ENCODE assay signal across 10 mouse cellular contexts in genomic region chr14:75052451-75052850, GRCm38 (mm10). TPM values are rescaled to one million over a fixed set of nuclear protein-coding genes. Genes with fewer than 3 reads are reported as not detected.
DNase-seq lines count a peak whose midpoint lies in the region; ATAC-seq and TF ChIP-seq lines count a peak whose summit lies in the region.
"Had no signal": no experiment of that assay in that cellular context is flagged by ENCODE, and none has a peak within 500 bp of the region (broad histone marks: within the 10 kb centered on the region; RNA-seq: fewer than 3 reads in every experiment).

No protein-coding gene starts in this region.

- no peak overlapping the region for H3K27ac ChIP-seq in left cerebral cortex, adult 2 months
- H3K27ac ChIP-seq in CH12.LX (ENCODE audit: insufficient read depth, low read depth): no peak overlapping the region
- H3K27ac ChIP-seq: forebrain, embryonic 12.5 days had no signal

- no peak overlapping the region for H3K4me2 ChIP-seq in CH12.LX (ENCODE audit: insufficient read depth, low read depth, poor library complexity, severe bottlenecking)
- H3K4me2 ChIP-seq: forebrain, embryonic 12.5 days had no signal

- TF ChIP-seq CTCF in left cerebral cortex, adult 2 months (IDR thresholded peaks at IDR 0.05): peak; percentile 32
- TF ChIP-seq CTCF in CH12.LX (conservative IDR thresholded peaks at IDR 0.05 in 1 of 2, IDR thresholded peaks at IDR 0.05 in 1 of 2; ENCODE audit: low read depth in 2 of 2, low read length in 2 of 2): peak; percentile 50 to 65

- DNase-seq in left cerebral cortex, adult 2 months (ENCODE audit: extremely low spot score in 1 of 2, low spot score in 2 of 2): no peak
- no peak for DNase-seq in left cerebral cortex, postnatal 36 days (ENCODE audit: low spot score in 2 of 2)
- peak; percentile 62 for DNase-seq in 416B (ENCODE audit: low read depth)
- no peak for DNase-seq in CH12.LX (ENCODE audit: extremely low read depth)
- DNase-seq in urinary bladder, adult 18-20 months (ENCODE audit: low spot score in 2 of 2): no peak
- DNase-seq in kidney, postnatal 10 days: no peak
- DNase-seq: gastrocnemius, postnatal 25 days; heart, postnatal 14 days had no signal

- TF ChIP-seq POLR2A in CH12.LX (IDR thresholded peaks at IDR 0.05; ENCODE audit: low read depth, low read length): no peak

- H3K36me3 ChIP-seq in CH12.LX (replicated peaks in 1 of 2; ENCODE audit: control insufficient read depth in 1 of 2, insufficient read depth in 1 of 2, low read length in 1 of 2): peaks cover 52 to 75% of the 10 kb centered on the region in 2 experiments
- H3K36me3 ChIP-seq: forebrain, embryonic 12.5 days had no signal

- peak; percentile 28; the same call in 1 of the 2 replicates for ATAC-seq in granulocyte monocyte progenitor cell, adult 5-6 weeks (replicated peaks; ENCODE audit: poor library complexity, severe bottlenecking)

- H3K9ac ChIP-seq in CH12.LX (ENCODE audit: insufficient read depth, low read depth): no peak overlapping the region
- H3K9ac ChIP-seq: forebrain, embryonic 12.5 days had no signal

- H3K4me1 ChIP-seq in CH12.LX (ENCODE audit: control insufficient read depth in 1 of 2, insufficient read depth in 2 of 2): peaks cover 18 to 42% of the 10 kb centered on the region in 2 experiments
- H3K4me1 ChIP-seq: forebrain, embryonic 12.5 days had no signal

- H3K4me3 ChIP-seq in left cerebral cortex, adult 2 months: no peak overlapping the region
- no peak overlapping the region for H3K4me3 ChIP-seq in CH12.LX (replicated peaks in 1 of 3; ENCODE audit: low read depth in 2 of 3, low read length in 2 of 3, poor library complexity in 1 of 3)
- H3K4me3 ChIP-seq: forebrain, embryonic 12.5 days had no signal

- H3K27me3 ChIP-seq in CH12.LX (replicated peaks): no peaks in the 10 kb centered on the region
- H3K27me3 ChIP-seq: forebrain, embryonic 12.5 days had no signal

- H3K9me3 ChIP-seq in CH12.LX (replicated peaks; ENCODE audit: low read length): no peaks in the 10 kb centered on the region
- H3K9me3 ChIP-seq: forebrain, embryonic 12.5 days had no signal

- dilution Hi-C loops in CH12.LX (cut with MboI; ENCODE audit: extremely low pct_ligation_motif_present, extremely low pct_unique_long_range_greater_than_20kb, low sequenced_read_pairs): no loop called here

- H3K79me2 ChIP-seq in CH12.LX (replicated peaks; ENCODE audit: control insufficient read depth, extremely low read depth, insufficient read depth, poor library complexity, severe bottlenecking): no peaks in the 10 kb centered on the region

- TF ChIP-seq RAD21 in CH12.LX (IDR thresholded peaks at IDR 0.05; ENCODE audit: low read depth, low read length): peak; percentile 53

- in situ Hi-C loops in CH12.LX (cut with MboI; ENCODE audit: low pct_ligation_motif_present, low pct_unique_long_range_greater_than_20kb, low sequenced_read_pairs): loop anchor here (10.0 to 25.0 kb wide), 2 partner anchors 142 to 660 kb away; no protein-coding TSS in a partner anchor

- TF ChIP-seq EP300 in CH12.LX (IDR thresholded peaks at IDR 0.05; ENCODE audit: low read length): no peak

- intact Hi-C loops in left cerebral cortex, adult 2 months (cut with DNase I): no loop called here
- intact Hi-C loops in left cerebral cortex, postnatal 36 days (cut with DNase I): no loop called here

TF ChIP-seq in CH12.LX, 34 proteins besides CTCF, POLR2A, EP300 and RAD21:
- TF ChIP-seq CHD2 (IDR thresholded peaks at IDR 0.05; ENCODE audit: low read length) (peak; percentile 14; the same call in 1 of the 2 replicates), SMC3 (IDR thresholded peaks at IDR 0.05; ENCODE audit: low read depth, low read length) (peak; percentile 52), ZKSCAN1 (IDR thresholded peaks at IDR 0.05; ENCODE audit: borderline replicate concordance, low read depth, low read length) (no peak)

RNA-seq across cellular contexts. Expression of gene Rubcnl, which starts 36.6 kb away (rescaled TPM):
- total RNA-seq in left cerebral cortex, adult 2 months (2021): 1 to 10 TPM; 2.1 to 2.8 TPM
- 1 to 10 TPM; 1.2 to 1.8 TPM for total RNA-seq in left cerebral cortex, postnatal 36 days (2021)
- 23.5 and 24.9 TPM in 2 replicates for total RNA-seq in CH12.LX (2012; rRNA removed)
- 24.6 and 24.7 TPM in 2 replicates for total RNA-seq in CH12.LX (2014; rRNA removed)
- 21.8 and 27.2 TPM in 2 replicates for polyA plus RNA-seq in CH12.LX (2012; ENCODE audit: insufficient read length, low read depth)
- total RNA-seq in granulocyte monocyte progenitor cell, adult 5-6 weeks (2014; fragmentation: Nextera tagmentation): 3.1 and 4.6 TPM in 2 replicates
- total RNA-seq in granulocyte monocyte progenitor cell, adult 5-6 weeks (2017): 0.93 and 3.1 TPM in 2 replicates

Comparison
In these comparisons a context has a peak if more than half of its experiments do, and no peak if none do; other contexts are left out.
1. RNA of gene Rubcnl, which starts 36.6 kb away (total RNA-seq): 23.5 to 24.9 TPM in CH12.LX; 0.93 to 4.6 TPM in granulocyte monocyte progenitor cell, adult 5-6 weeks, 2.1 to 2.8 TPM in left cerebral cortex, adult 2 months and 1.2 to 1.8 TPM in left cerebral cortex, postnatal 36 days; every median in the first group is over 4 times any median in the second.